Mouse (Mus musculus): ENCODE measurements around the gene Gpr6. TPM values are rescaled to one million over a fixed set of nuclear protein-coding genes. Genes with fewer than 3 reads are reported as not detected.

Gene Gpr6
- polyA plus RNA-seq, 1 experiment from 2014 or later = not detected

DNA sequence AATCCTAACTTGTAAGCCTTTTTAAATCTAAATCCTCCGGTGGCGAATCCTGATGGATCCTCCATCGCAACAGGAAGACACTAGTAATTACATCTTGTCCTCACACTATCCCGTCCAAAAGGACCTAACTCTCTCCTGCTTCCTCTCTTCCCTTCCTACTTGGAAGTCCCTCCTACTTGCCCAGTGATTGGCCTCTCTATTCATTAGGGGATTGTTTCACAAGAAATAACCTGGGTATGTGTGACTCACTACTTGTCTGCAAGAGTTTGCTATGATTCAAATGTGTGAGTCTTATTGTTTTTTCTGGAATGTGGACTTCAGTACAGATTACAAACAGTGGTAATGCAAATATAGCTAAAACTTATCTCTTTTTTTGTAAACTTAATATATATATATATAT, 49.9 kb downstream of the Gpr6 start:
- ATAC-seq (ENCODE audit: insufficient number of reproducible peaks, low FRiP score, low TSS enrichment, low read depth) = no peak
- WGBS = 91% methylated on average over 4 of the region's 4 CpGs
- no peaks in the 10 kb centered on the region for H3K4me1 ChIP-seq (ENCODE audit: control insufficient read depth, insufficient read depth, low read length)

More for the DNA sequence above, 49.9 kb downstream of the Gpr6 start:
- Histone ChIP-seq H3K4me3 (ENCODE audit: low read depth, low read length) (no peak overlapping the region), H3K27me3 (ENCODE audit: control insufficient read depth, insufficient read depth, low read length) (no peaks in the 10 kb centered on the region), H3K36me3 (ENCODE audit: control insufficient read depth, insufficient read depth, low read length) (no peaks in the 10 kb centered on the region), H3K4me2 (ENCODE audit: low read depth, severe bottlenecking) (no peak overlapping the region), H3K27ac (replicated peaks; ENCODE audit: low read depth, low read length) (no peak overlapping the region), H3K9ac (ENCODE audit: low read length) (no peak overlapping the region), H3K9me3 (ENCODE audit: control insufficient read depth, low read length) (no peaks in the 10 kb centered on the region)
- no peak for DNase-seq (ENCODE audit: low spot score)

Other genes starting within 250 kb of the Gpr6 start
- 39.8 and 44.2 TPM in 2 replicates for gene Cdc40, start 189.0 kb downstream of the Gpr6 start, polyA plus RNA-seq (2014; fragmentation: Nextera tagmentation; extraction: Ambion mirVana)
- gene Wasf1, start 188.8 kb downstream of the Gpr6 start, polyA plus RNA-seq (2014; fragmentation: Nextera tagmentation; extraction: Ambion mirVana) = 36.8 and 38.4 TPM in 2 replicates
- gene Fig4, start 231.0 kb upstream of the Gpr6 start, polyA plus RNA-seq (2014; fragmentation: Nextera tagmentation; extraction: Ambion mirVana) = 13.9 and 15.1 TPM in 2 replicates
- gene Ak9, start 231.7 kb upstream of the Gpr6 start, polyA plus RNA-seq (2014; fragmentation: Nextera tagmentation; extraction: Ambion mirVana) = 0.03 TPM in 1 of 2 replicates, not detected in the other